Mouse (Mus musculus) limb, embryonic 11.5 days (tissue): ENCODE data around the gene Gm17018. TPM values are rescaled to one million over a fixed set of nuclear protein-coding genes. Genes with fewer than 3 reads are reported as not detected.

Experiments
- ATAC-seq: fragments of 200-750 bp; cut with Nextera tagmentation; 2 replicates; pipeline ENCODE4 v1.8.0; 2017; ENCODE audit warnings: low read depth; ENCODE audit not compliant: insufficient number of reproducible peaks, low FRiP score, low TSS enrichment
- DNase-seq: peaks from one replicate; pipeline ENCODE4 v3.0.0-alpha.2; 2015; ENCODE audit warnings: low spot score
- H3K27ac ChIP-seq: fragments of 300-500 bp; sonication (generic); replicated peaks from 2 replicates; pipeline ENCODE4 v1.5.1; 2014; ENCODE audit warnings: low read depth, mild to moderate bottlenecking, low read length
- H3K27me3 ChIP-seq: fragments of 300-500 bp; sonication (generic); 2 replicates; pipeline ENCODE4 v1.6.1; 2014; ENCODE audit warnings: mild to moderate bottlenecking, low read length, mixed read lengths; ENCODE audit not compliant: control insufficient read depth, insufficient read depth
- H3K36me3 ChIP-seq: fragments of 300-500 bp; sonication (generic); 2 replicates; pipeline ENCODE4 v1.6.1; 2014; ENCODE audit warnings: mild to moderate bottlenecking, low read length, moderate library complexity, mixed read lengths; ENCODE audit not compliant: control insufficient read depth, insufficient read depth
- H3K4me1 ChIP-seq: fragments of 300-500 bp; sonication (generic); 2 replicates; pipeline ENCODE4 v1.6.1; 2014; ENCODE audit warnings: low read length, mixed read lengths; ENCODE audit not compliant: control insufficient read depth, insufficient read depth
- H3K4me2 ChIP-seq: fragments of 300-500 bp; sonication (generic); 2 replicates; pipeline ENCODE4 v1.6.1; 2014; ENCODE audit warnings: low read depth, mild to moderate bottlenecking, moderate library complexity; ENCODE audit not compliant: severe bottlenecking
- H3K4me3 ChIP-seq: fragments of 300-500 bp; sonication (generic); 2 replicates; pipeline ENCODE4 v1.5.1; 2014; ENCODE audit warnings: low read depth, low read length
- H3K9ac ChIP-seq: fragments of 300-500 bp; sonication (generic); 2 replicates; pipeline ENCODE4 v1.6.1; 2014; ENCODE audit warnings: mild to moderate bottlenecking, low read length
- H3K9me3 ChIP-seq: fragments of 300-500 bp; sonication (generic); 2 replicates; pipeline ENCODE4 v1.6.1; 2016; ENCODE audit warnings: low read length; ENCODE audit not compliant: control insufficient read depth
- WGBS: fragments of 180-500 bp; shearing (Covaris S2); extraction: QIAGEN DNeasy Blood & Tissue Kit; methylation state at CpG from one replicate; pipeline ENCODE4 v1.1.7; 2014; 5-methylcytosine and 5-hydroxymethylcytosine counted together
- polyA plus RNA-seq: library from polyadenylated mRNA; unstranded; fragments of >200 nt; fragmentation: Nextera tagmentation; extraction: Ambion mirVana; gene quantifications from 2 replicates; pipeline ENCODE4 v1.2.1, GENCODE M21; 2014

Gm17018 gene
- polyA plus RNA-seq, 1 experiment from 2014 or later: 52.0 TPM

- WGBS: 85% methylated on average over 3 of the region's 3 CpGs
- peaks cover 2% of the 10 kb centered on the region; the same call in 1 of the 2 replicates for H3K36me3 ChIP-seq
- DNase-seq: no peak
These were observed 68.8 kb downstream of the Gm17018 start for GRCm38 (mm10) chr19:45629219-45629618.

More at GRCm38 (mm10) chr19:45629219-45629618, 68.8 kb downstream of the Gm17018 start:
- H3K27ac ChIP-seq: no peak overlapping the region
- H3K4me3 ChIP-seq: no peak overlapping the region
- ATAC-seq: no peak
- no peaks in the 10 kb centered on the region for H3K27me3 ChIP-seq
- H3K4me1 ChIP-seq: peaks cover 4% of the 10 kb centered on the region; the same call in 1 of the 2 replicates
- H3K9me3 ChIP-seq: no peaks in the 10 kb centered on the region
- no peak overlapping the region for H3K4me2 ChIP-seq
- no peak overlapping the region for H3K9ac ChIP-seq

Other genes starting within 250 kb of the Gm17018 start
- 52.4 and 56.1 TPM in 2 replicates for gene Btrc, start 196.9 kb upstream of the Gm17018 start, polyA plus RNA-seq
- gene Poll, start 84 bp upstream of the Gm17018 start, polyA plus RNA-seq: 19.7 and 21.4 TPM in 2 replicates
- gene Fbxw4, start 99.7 kb downstream of the Gm17018 start, polyA plus RNA-seq: 3.3 and 4.4 TPM in 2 replicates
- 42.8 and 46.1 TPM in 2 replicates for gene Fgf8, start 182.3 kb downstream of the Gm17018 start, polyA plus RNA-seq
- gene Npm3, start 189.0 kb downstream of the Gm17018 start, polyA plus RNA-seq: 15.9 and 19.5 TPM in 2 replicates
- gene Mgea5, start 223.2 kb downstream of the Gm17018 start, polyA plus RNA-seq: 65.5 and 75.1 TPM in 2 replicates